Mouse (Mus musculus): ENCODE data around the gene Afdn. TPM values are rescaled to one million over a fixed set of nuclear protein-coding genes. Genes with fewer than 3 reads are reported as not detected.
"Not testable (repeated sequence)": the region's sequence is repeated elsewhere in the genome, so short reads cannot be mapped to it uniquely, and the experiment has no call there.

The Afdn gene
- total RNA-seq, 2 experiments from 2014 or later: 67.3 to 109 TPM

DNA sequence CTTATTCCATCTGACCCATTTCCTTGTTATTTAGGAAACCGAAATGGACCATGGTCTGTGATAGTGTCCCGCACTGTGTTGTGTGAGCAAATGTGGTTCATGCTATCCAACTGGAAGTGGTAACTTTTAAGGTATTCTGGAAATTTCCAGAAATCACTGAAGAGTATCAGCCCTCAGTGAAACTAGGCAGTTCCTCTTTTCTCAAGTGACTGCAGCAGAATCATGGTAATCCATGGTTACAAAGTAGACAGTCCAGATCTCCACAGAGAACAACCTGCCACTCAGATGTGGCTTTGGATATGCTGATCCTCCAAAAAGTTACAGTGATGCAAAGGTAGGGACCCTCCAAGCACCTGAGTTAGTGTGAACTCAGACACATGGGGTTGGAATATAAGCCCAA, 21.4 kb upstream of the Afdn start:
- no peak for DNase-seq

GRCm38 (mm10) chr17:13739981-13740380, 20.4 kb upstream of the Afdn start:
- DNase-seq: no peak

DNA sequence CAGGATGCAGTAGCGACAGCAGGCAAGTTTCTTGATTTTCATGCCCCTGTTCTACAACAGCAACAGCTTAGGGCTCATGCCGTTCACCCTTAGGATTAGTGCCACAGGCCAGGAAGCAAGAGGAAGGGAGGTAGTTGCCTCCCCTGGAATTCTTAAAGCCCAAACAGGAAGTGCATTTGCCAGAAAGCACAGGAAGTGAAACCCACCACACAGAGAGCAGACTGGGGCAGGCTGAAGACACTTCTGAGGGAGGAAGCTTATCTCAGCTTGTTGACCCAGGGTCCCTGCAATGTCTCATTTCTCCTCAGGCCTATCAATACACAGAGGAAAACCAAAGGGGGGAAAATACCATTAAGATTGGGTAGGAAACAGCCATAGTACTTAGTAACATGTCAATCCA, 19.5 kb upstream of the Afdn start:
- DNase-seq: no peak

DNA sequence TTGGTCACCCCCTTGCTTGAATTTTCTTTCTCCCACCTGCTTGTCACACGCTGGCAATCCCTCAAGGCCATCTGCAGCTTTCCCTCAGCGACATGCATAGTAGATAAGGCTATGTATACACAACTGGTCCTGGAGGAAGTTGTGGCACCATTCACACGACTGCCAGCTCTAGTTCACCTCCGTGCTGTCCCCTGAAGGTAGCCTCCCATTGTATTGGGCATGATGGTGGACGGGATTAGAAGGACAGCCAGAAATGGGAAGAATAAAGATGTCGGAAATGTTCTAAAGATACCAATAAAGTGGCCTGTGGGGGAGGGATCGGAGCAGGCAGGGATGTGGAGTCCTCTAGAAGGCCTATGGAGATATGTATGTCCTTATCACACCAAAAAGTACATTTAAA, 18.7 kb upstream of the Afdn start:
- no peak for DNase-seq

DNA sequence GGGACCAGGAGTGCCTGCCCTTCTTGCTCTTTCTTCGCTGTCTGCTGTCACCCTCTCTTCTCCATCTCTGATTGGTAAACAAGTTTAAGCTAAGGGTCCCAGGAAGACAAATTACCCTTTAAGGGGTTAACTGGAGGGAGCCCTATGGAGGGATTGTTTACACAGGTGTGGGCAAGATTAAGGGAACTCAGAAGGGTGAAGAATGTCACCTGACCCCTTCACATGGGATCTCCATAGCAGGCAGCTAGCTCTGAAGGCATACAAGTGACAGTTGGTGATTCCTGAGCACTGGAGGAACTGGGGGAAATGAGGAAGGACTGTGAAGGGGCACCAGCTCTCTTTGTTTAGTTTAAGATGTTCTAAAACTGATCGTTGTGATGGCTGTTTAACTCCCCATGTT, 18.0 kb upstream of the Afdn start:
- DNase-seq: no peak

DNA sequence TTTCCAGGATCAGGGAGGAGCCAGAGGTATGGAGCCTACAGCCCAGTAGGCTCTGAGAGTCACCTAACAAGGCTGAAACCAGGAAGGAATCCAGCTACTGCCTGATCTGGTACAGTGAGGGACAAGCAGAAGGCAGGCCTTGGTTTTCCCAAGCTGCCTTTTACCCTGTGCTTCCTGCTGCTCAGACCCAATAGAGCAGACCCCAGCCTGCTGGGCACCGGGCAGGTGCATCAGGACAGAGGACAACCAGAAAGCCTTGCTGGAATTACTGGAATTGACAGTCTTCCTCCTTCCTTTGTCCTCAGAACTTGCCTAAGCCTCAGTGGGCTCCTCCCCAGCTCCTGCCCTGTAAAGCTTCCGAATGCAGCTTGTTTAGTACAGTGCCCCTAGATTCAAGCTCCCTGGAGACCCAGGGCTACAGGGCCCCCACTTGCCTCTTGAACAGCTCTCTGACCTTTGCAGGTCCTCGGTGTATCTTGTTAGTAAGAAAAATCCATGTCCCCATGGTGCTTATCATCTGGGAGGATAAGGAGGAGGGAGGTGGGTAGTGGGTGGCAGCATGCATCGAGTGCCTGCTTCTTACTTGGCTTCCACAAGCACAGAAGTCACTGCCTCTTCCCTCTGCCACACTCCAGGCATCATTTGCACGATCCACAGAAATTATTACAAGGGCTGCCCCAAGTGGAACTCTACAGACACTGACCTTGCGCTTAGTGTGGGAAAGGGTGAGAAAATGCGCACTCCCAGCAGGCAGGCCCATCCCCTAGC, 17.2 kb upstream of the Afdn start:
- DNase-seq: no peak

GRCm38 (mm10) chr17:13743709-13744079, 16.6 kb upstream of the Afdn start:
- DNase-seq: peak in 1 of 2 experiments; percentile 25

DNA sequence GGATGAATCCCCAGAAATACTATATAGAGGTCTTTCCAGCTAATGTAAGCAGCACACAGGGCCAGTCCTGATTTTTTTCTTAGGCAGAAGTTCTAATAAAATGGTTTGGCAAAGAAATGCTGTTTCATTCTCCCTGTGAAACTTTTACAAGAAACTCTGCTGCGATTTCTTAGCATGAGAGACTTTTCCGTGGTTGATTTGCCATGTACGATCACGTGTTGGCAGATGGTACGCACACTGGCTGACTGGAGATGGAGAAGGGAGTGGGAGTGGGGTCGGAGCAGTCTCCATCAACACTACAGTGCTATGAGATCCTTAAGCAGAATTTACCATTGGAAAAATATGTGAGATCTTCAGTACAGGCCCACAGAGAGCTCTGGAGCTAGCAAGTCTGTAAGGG, 16.1 kb upstream of the Afdn start:
- no peak for DNase-seq

DNA sequence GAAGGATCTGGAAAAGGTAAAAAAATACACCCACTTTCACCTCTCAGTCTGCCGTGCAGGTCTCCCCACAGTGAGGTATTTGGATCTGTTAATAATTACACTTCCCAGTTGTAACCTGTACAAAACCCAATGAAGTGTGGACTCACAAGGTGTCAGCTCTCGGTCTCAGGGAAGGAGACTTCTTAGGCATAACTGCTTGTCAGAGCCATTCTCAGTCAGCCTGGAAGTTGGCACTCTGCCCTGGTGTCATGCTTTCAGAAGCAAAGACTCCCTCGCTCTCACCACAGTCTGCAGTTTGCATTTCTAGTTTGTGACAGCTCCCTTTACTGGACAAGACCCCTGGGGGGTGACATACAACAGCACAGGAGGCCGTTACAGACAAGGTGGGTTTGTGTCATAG, 15.5 kb upstream of the Afdn start:
- peak; percentile 44 to 63 for DNase-seq

GRCm38 (mm10) chr17:13745373-13745772, 15.0 kb upstream of the Afdn start:
- no peak for DNase-seq

DNA sequence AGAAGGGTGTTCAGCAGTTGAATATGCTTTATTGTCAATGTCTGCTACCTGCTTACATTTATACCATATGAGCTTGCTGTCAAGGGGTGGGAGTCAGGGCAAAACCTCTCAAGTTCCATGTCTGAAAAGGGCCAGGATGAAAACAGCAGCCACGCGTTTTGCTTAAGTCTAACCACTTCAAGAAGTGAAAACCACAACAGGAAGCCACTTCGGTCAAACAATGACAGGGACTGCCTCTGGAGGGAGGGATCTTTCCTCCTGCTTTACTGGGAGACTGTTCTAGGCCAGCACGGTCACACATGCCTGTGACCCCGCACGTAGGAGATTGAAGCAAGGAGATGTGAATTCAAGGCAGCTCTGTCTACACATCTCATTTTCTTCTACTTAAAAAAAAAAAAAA, 14.0 kb upstream of the Afdn start:
- DNase-seq: no peak

DNA sequence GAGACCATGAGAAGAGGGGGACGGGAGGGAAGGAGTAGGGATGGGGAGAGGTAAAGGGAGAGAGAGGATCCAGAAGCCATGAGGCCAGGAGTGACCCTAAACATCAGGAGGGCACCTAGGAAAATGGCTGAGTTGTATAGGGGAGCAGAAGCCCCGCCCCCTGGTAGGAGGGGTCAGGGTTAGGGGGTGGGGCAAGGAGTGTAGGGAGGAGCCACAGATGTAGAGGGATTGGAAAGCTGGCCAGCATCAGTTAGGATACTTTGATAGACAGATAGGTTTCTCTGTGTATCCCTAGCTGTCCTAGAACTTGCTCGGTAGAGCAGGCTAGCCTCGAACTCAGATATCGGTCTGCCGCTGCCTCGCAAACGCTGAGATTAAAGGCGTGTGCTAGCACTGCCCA, 12.7 kb upstream of the Afdn start:
- DNase-seq: no peak

DNA sequence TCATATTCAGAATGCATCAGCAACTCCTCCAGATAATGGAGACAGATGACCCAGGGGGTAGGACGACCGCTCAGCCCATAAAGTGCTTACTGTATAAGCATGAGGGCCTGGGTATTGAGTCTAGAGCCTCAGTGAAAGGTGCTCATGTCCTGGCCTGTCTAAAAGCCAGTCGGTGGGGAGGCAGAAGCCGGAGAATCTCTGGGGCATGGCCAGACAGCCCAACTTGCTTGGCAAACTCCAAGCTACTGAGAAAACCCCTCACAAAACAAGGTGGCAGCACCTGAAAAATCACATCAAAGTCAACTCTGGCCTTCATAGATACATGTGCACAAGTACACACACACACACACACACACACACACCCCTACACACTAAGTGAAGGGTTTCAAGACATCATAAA, 11.3 kb upstream of the Afdn start:
- no peak for DNase-seq

- no peak for DNase-seq
Measured at GRCm38 (mm10) chr17:13753918-13754317, 6.4 kb upstream of the Afdn start.

DNA sequence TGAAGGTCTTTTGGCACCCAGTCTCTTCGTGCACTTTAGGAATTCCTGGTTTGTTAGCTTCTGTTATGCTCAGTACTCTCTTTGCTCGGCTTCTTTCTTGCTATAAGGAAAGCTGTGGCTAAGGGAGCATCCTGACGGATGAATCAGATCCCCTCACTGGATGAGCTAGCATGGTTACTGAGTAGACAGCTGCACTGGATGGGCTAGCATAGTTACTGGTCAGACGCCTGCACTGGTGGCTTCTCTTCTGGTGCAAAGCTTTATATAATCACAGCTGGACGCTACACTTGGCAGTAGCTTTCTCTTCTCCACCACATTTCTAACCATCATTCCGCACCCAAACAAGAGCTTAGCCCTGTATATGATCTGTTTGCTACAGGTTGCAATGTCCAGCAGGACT, 5.4 kb upstream of the Afdn start:
- no peak for DNase-seq

DNA sequence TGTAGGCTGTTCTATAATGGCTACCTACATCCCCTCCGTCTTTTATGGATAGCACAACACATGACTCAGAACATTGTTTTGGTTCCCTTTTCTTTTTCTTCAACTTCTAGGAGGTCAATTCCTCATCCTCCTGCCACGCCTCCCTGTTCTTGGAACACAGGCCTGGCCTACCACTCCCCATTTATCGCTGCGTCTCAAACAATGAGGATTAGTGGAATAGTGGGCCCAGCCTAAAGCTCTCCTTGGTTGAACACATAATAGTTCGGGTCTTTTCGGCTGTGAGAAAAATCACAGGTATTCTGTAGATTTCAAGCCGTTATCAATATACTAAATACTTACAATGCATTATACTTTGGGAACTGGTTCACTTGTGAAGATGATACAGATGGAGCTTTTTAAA, 1.8 kb upstream of the Afdn start:
- no peak for DNase-seq

DNA sequence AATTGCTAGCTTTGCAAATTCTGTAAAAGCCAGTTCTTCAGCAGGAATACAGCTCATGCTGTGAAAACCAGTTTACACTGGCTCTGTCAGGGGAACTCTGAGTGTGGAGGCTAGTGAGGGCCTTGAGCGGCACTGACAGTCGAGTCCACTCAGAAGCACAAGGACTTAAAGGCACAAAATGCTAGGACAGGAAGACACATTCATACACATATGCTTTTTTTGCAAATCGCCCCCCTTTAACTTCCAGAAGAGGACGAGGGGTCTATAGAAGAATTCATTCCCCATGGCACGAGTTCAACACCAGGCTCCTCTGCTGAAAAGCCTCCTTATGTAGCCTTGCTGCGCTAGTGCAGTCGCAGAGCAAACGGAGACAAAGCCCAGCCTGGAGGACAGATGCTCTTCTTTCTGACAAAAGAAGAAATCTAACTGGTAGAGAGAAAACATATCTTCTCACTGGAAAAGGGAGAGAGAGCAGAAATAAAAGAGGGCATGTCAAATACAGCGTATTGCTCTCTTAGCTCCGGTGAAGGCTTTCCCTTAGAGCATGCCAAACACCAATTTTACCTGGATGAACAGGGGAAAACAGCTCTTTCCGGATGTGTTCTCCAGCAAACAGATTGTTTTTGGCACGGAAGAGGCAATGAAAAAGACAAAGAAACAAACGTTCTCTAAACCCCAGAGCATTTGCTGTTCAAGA, 1.0 kb upstream of the Afdn start:
- DNase-seq: peak; percentile 9 to 19

DNA sequence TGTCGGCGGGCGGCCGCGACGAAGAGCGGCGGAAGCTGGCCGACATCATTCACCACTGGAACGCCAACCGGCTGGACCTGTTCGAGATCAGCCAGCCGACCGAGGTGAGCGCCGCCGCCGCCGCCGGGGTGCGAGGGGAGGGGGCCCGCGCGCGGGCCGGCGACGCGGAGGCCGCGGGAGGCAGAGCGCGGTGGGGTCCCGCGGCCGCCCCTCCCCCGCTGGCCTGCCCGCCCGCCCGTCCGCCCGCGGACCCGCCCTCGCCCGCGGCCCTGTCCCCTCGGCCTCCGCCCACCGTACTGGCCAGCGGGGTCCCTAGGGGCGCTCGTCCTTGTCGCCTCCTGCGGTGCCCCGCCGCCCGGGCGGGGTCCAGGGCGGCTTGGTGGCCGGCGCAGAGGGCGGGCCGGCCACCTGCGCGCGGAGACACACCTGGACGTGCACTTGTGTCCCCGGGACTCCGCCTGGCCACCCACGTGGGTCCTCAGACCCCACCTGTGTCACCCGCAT, 388 bp downstream of the Afdn start:
- peak in 1 of 2 experiments; percentile 19 for DNase-seq

- peak; percentile 59 to 74 for DNase-seq
Measured at GRCm38 (mm10) chr17:13761179-13761913, 1.0 kb downstream of the Afdn start, which contains the start of gene Tcte2. Gene Tcte2, minus strand, starts transcription at chr17:13761825.

GRCm38 (mm10) chr17:13763819-13764218, 3.5 kb downstream of the Afdn start:
- DNase-seq: no peak

DNA sequence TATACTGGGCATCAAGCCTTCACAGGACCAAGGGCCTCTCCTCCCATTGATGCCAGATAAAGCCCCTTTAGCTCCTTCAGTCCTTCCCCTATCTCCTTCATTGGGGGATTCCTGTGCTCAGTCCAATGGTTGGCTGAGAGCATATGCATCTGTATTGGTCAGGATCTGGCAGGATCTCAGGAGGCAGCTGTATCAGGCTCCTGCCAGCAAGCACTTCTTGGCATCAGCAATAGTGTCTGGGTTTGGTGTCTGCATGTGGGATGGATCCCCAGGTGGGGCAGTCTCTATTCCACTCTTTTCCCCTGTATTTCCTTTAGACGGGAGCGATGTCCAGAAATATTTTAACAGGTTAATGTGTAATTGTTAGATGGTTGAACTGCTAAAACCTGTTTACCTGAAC, 4.6 kb downstream of the Afdn start:
- not testable (repeated sequence) for DNase-seq

- no peak for DNase-seq
Measured at GRCm38 (mm10) chr17:13768531-13768930, 8.2 kb downstream of the Afdn start.

- DNase-seq: peak in 1 of 2 experiments; percentile 18
Measured at GRCm38 (mm10) chr17:13769256-13769655, 8.9 kb downstream of the Afdn start.

All from adrenal gland, postnatal 36 days (tissue).